Mouse (Mus musculus) heart, adult 2 months (tissue): ENCODE results near the gene Olfml2a.

ENCODE experiments used
- CTCF ChIP-seq: fragments of 200-600 bp; IDR thresholded peaks from 2 replicates; pipeline ENCODE4 v1.8.1; 2022; ENCODE audit warnings: antibody characterized with exemption, mild to moderate bottlenecking, moderate library complexity
- EP300 ChIP-seq: fragments of 200-500 bp; IDR thresholded peaks from 2 replicates; pipeline ENCODE4 v1.6.1; 2011; ENCODE audit warnings: low read depth, low read length, control low read depth; ENCODE audit not compliant: insufficient read depth
- POLR2A ChIP-seq: fragments of 200-500 bp; IDR thresholded peaks from 2 replicates; pipeline ENCODE4 v1.6.1; 2011; ENCODE audit warnings: mild to moderate bottlenecking, low read depth, low read length, control low read depth; ENCODE audit not compliant: insufficient read depth

GRCm38 (mm10) chr2:38941426-38941825, 9.6 kb downstream of the Olfml2a start:
- TF ChIP-seq CTCF, result no peak
- TF ChIP-seq POLR2A, result no peak
- no peak for TF ChIP-seq EP300
